Mouse (Mus musculus) brain, embryonic 14.5 days (tissue): ENCODE results near the gene Rpn2. TPM values are rescaled to one million over a fixed set of nuclear protein-coding genes. Genes with fewer than 3 reads are reported as not detected.

Experiments used
- DNase-seq: peaks from one replicate; pipeline ENCODE4 v3.0.0-alpha.2; 2011; ENCODE audit warnings: low read depth
- CTCF ChIP-seq: fragments of 200-500 bp; IDR thresholded peaks from 2 replicates; pipeline ENCODE4 v1.5.1; 2012; ENCODE audit warnings: inconsistent platforms, mild to moderate bottlenecking, moderate library complexity, borderline replicate concordance; ENCODE audit not compliant: insufficient read depth, insufficient read length; ENCODE audit errors: extremely low read depth
- POLR2A ChIP-seq: fragments of 200-500 bp; IDR thresholded peaks from 2 replicates; pipeline ENCODE4 v1.6.1; 2012; ENCODE audit warnings: mild to moderate bottlenecking, inconsistent platforms, borderline replicate concordance; ENCODE audit not compliant: poor library complexity, insufficient read depth, insufficient read length, severe bottlenecking; ENCODE audit errors: extremely low read depth
- polyA plus RNA-seq: library from polyadenylated mRNA; depleted of rRNA; stranded (reverse); fragments of >200 nt; gene quantifications from 2 replicates; pipeline ENCODE4 v1.2.3, GENCODE M21; 2012

Rpn2 gene
- polyA plus RNA-seq, 1 experiment: 195 TPM

DNA sequence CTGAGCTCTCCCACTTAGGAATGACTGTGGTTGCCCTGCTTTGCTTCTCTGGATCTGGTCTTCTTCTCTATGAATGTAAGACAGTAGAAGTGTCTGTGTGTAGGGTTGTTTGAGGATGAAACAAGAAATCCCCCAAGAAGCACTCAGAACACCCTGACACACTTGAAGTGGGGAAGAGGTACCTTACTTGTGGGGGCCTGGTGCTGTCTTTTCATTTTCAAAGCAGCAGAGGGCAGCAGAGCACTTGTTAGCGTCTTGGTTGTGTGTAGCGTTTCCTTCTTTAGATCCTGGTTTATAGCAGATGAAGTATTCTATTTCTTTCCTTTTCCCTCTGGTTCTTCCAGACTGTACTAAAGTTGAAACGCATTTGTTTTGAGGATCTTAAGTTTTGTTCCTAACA, 8.7 kb downstream of the Rpn2 start:
- DNase-seq: peak; percentile 85
- TF ChIP-seq POLR2A (no peak), CTCF (peak; percentile 72; the same call in 1 of the 2 replicates)

- no peak for TF ChIP-seq POLR2A
- no peak for TF ChIP-seq CTCF
- no peak for DNase-seq
Observed at GRCm38 (mm10) chr2:157288996-157289395, 10.2 kb downstream of the Rpn2 start.

DNA sequence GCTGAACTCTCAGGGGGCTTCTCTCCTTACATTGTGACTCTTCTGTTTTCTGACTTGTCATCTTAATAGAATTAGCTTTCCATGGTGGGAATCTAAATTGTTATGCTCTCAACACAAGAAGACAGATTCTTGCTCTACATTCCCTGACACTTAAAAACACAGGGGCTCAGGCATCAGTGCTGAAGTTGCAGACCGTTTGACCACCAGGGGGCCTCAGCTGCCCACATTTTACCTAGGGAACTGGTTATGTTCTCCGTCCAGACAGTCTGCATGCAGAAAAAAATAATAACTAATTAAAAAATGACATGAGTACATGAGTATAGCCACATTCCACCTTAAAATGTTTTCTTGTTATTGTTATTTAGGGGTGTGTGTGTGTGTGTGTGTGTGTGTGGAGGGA, 13.3 kb downstream of the Rpn2 start:
- TF ChIP-seq POLR2A (no peak), CTCF (peak; percentile 88)
- peak; percentile 88 for DNase-seq

- peak; percentile 76 for DNase-seq
- no peak for TF ChIP-seq POLR2A
- TF ChIP-seq CTCF: no peak
Observed at GRCm38 (mm10) chr2:157296105-157296689, 17.4 kb downstream of the Rpn2 start.

DNA sequence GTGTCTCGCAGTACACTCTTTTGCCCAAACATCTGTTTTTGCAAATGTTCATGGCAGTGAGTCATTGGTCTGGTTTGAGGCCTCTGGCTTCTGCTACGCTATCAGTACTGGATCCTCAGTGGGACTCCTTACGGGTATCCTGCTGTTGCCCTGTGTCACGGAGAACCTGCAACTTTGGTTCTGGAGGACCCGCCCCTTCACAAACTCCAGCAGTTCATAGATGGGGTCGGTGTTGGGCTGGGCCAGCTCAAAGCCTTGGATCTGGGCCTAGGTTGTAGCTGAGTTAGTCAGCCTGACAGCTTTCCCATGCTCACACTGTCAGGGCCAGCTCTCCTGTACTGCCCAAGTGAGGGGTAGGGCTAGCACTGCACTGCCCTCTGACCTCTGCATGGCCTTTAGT, 21.2 kb downstream of the Rpn2 start:
- TF ChIP-seq CTCF: no peak
- no peak for TF ChIP-seq POLR2A
- DNase-seq: no peak

DNA sequence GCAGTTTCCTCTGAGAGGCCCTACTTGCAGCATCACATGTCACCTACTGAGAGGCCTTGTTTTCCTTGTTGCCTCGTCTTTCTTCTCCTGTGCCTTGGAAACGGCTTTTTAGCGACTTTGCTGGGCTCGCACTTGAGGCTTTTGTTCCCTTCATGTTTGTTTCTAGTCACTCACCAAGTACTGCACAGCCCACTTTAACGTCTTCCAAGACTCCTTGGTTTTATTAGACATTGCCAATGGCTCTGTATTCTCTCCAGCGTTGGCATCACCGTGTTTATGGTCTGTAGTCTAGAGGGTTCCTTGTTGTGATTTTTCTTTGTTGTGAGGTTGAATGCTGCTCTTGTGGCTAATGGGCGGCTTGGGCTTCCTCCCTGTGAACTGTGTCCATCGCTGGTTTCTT, 24.3 kb downstream of the Rpn2 start:
- peak; percentile 61 for DNase-seq
- TF ChIP-seq POLR2A (no peak), CTCF (no peak)

- DNase-seq: peak; percentile 69
- TF ChIP-seq CTCF: no peak
- no peak for TF ChIP-seq POLR2A
Observed at GRCm38 (mm10) chr2:157306091-157307032, 27.5 kb downstream of the Rpn2 start.

- peak; percentile 72 for DNase-seq
- no peak for TF ChIP-seq POLR2A
- no peak for TF ChIP-seq CTCF
Observed at GRCm38 (mm10) chr2:157307715-157308265, 29.0 kb downstream of the Rpn2 start.

- TF ChIP-seq CTCF (no peak), POLR2A (no peak)
- DNase-seq: peak; percentile 57
Observed at GRCm38 (mm10) chr2:157308273-157308917, 29.6 kb downstream of the Rpn2 start.

- DNase-seq: no peak
- no peak for TF ChIP-seq POLR2A
- TF ChIP-seq CTCF: no peak
Observed at GRCm38 (mm10) chr2:157309611-157310010, 30.8 kb downstream of the Rpn2 start.
